Mouse (Mus musculus) bone marrow, adult 2 months (tissue): ENCODE data around the gene Rnf26.

Experiments used
- CTCF ChIP-seq: fragments of 200-500 bp; IDR thresholded peaks from 2 replicates; pipeline ENCODE4 v1.5.1; 2011; ENCODE audit warnings: low read length, control low read depth; ENCODE audit not compliant: control insufficient read depth, insufficient read depth
- POLR2A ChIP-seq: fragments of 200-500 bp; IDR thresholded peaks from 2 replicates; pipeline ENCODE4 v1.6.1; 2011; ENCODE audit warnings: low read depth, mild to moderate bottlenecking, control low read depth, low read length, borderline replicate concordance; ENCODE audit not compliant: control insufficient read depth

- TF ChIP-seq POLR2A, result no peak
- peak; percentile 66; the same call in 1 of the 2 replicates for TF ChIP-seq CTCF
Observed at GRCm38 (mm10) chr9:44066785-44067225, 46.5 kb downstream of the Rnf26 start, which contains the start of gene Usp2.
